Mouse (Mus musculus): ENCODE results near the gene Snrpd3. TPM values are rescaled to one million over a fixed set of nuclear protein-coding genes. Genes with fewer than 3 reads are reported as not detected.

Gene Snrpd3
- polyA plus RNA-seq, 1 experiment from 2014 or later, result 204 TPM

GRCm38 (mm10) chr10:75552106-75552505 is 34.8 kb downstream of the Snrpd3 start:
- no peak for ATAC-seq (ENCODE audit: low FRiP score)
- Histone ChIP-seq H3K27ac (no peak overlapping the region), H3K4me1 (peaks cover 17% of the 10 kb centered on the region), H3K4me3 (replicated peaks) (no peak overlapping the region), H3K27me3 (no peaks in the 10 kb centered on the region), H3K4me2 (no peak overlapping the region), H3K9me3 (no peaks in the 10 kb centered on the region), H3K9ac (no peak overlapping the region), H3K36me3 (replicated peaks) (no peaks in the 10 kb centered on the region)
- WGBS, result 89% methylated on average over 2 of the region's 2 CpGs

- no peak for ATAC-seq (ENCODE audit: low FRiP score)
- no peak overlapping the region for H3K4me2 ChIP-seq
- peaks cover 22% of the 10 kb centered on the region for H3K4me1 ChIP-seq
- H3K36me3 ChIP-seq (replicated peaks), result no peaks in the 10 kb centered on the region
- 78% methylated on average over 13 of the region's 13 CpGs for WGBS
- no peaks in the 10 kb centered on the region for H3K9me3 ChIP-seq
- H3K9ac ChIP-seq, result no peak overlapping the region
- no peak overlapping the region for H3K4me3 ChIP-seq (replicated peaks)
- peaks cover 5% of the 10 kb centered on the region for H3K27me3 ChIP-seq
- no peak overlapping the region for H3K27ac ChIP-seq
Measured at GRCm38 (mm10) chr10:75552701-75553450, 35.5 kb downstream of the Snrpd3 start.

GRCm38 (mm10) chr10:75554090-75554489 is 36.7 kb downstream of the Snrpd3 start:
- no peaks in the 10 kb centered on the region for H3K9me3 ChIP-seq
- no peak overlapping the region for H3K4me2 ChIP-seq
- ATAC-seq (ENCODE audit: low FRiP score), result no peak
- WGBS, result 95% methylated on average over 8 of the region's 8 CpGs
- peaks cover 25% of the 10 kb centered on the region for H3K4me1 ChIP-seq
- no peak overlapping the region for H3K4me3 ChIP-seq (replicated peaks)
- H3K27me3 ChIP-seq, result peaks cover 16% of the 10 kb centered on the region
- no peak overlapping the region for H3K27ac ChIP-seq
- H3K36me3 ChIP-seq (replicated peaks), result no peaks in the 10 kb centered on the region
- no peak overlapping the region for H3K9ac ChIP-seq

GRCm38 (mm10) chr10:75555557-75555956 is 38.2 kb downstream of the Snrpd3 start:
- Histone ChIP-seq H3K27ac (peak overlapping the region; percentile 81), H3K9ac (no peak overlapping the region), H3K4me1 (peaks cover 40% of the 10 kb centered on the region), H3K27me3 (peaks cover 31% of the 10 kb centered on the region), H3K4me2 (no peak overlapping the region), H3K4me3 (replicated peaks) (no peak overlapping the region), H3K9me3 (no peaks in the 10 kb centered on the region), H3K36me3 (replicated peaks) (no peaks in the 10 kb centered on the region)
- no peak for ATAC-seq (ENCODE audit: low FRiP score)
- 75% methylated on average over 6 of the region's 6 CpGs for WGBS

- Histone ChIP-seq H3K4me1 (peaks cover 41% of the 10 kb centered on the region), H3K9me3 (no peaks in the 10 kb centered on the region), H3K9ac (0 out of 2 replicates have a peak overlapping the region, but pooled peaks have one; percentile 9), H3K27me3 (peaks cover 35% of the 10 kb centered on the region), H3K4me2 (no peak overlapping the region), H3K27ac (peak overlapping the region; percentile 81), H3K4me3 (replicated peaks) (no peak overlapping the region), H3K36me3 (replicated peaks) (no peaks in the 10 kb centered on the region)
- 27% methylated on average over 9 of the region's 9 CpGs for WGBS
- peak; percentile 60; the same call in 1 of the 2 replicates for ATAC-seq (ENCODE audit: low FRiP score)
Measured at GRCm38 (mm10) chr10:75556026-75556425, 38.7 kb downstream of the Snrpd3 start.

- 34% methylated on average over 3 of the region's 3 CpGs for WGBS
Measured at GRCm38 (mm10) chr10:75558515-75558914, 41.2 kb downstream of the Snrpd3 start.

GRCm38 (mm10) chr10:75559041-75559675 is 41.8 kb downstream of the Snrpd3 start:
- Histone ChIP-seq H3K36me3 (replicated peaks) (no peaks in the 10 kb centered on the region), H3K4me2 (peak overlapping the region; percentile 98), H3K4me1 (peaks cover 41% of the 10 kb centered on the region), H3K9ac (peak overlapping the region; percentile 84), H3K4me3 (replicated peaks) (peak overlapping the region; percentile 69), H3K27ac (peak overlapping the region; percentile 65), H3K27me3 (peaks cover 62% of the 10 kb centered on the region), H3K9me3 (no peaks in the 10 kb centered on the region)
- 3% methylated on average over 14 of the region's 14 CpGs for WGBS
- peak; percentile 31; the same call in 1 of the 2 replicates for ATAC-seq (ENCODE audit: low FRiP score)

More at GRCm38 (mm10) chr10:75558515-75558914, 41.2 kb downstream of the Snrpd3 start:
- Histone ChIP-seq H3K9ac (no peak overlapping the region), H3K9me3 (no peaks in the 10 kb centered on the region), H3K36me3 (replicated peaks) (no peaks in the 10 kb centered on the region), H3K4me1 (peaks cover 41% of the 10 kb centered on the region), H3K27me3 (peaks cover 57% of the 10 kb centered on the region), H3K4me3 (replicated peaks) (0 out of 2 replicates have a peak overlapping the region, but pooled peaks have one; percentile 69), H3K27ac (peak overlapping the region; percentile 20; the same call in 1 of the 2 replicates), H3K4me2 (peak overlapping the region; percentile 98)
- ATAC-seq (ENCODE audit: low FRiP score), result no peak

GRCm38 (mm10) chr10:75559676-75560548 is 42.6 kb downstream of the Snrpd3 start, which contains the start of gene Lrrc75b:
Gene Lrrc75b, minus strand, starts transcription at chr10:75560330.
- H3K4me3 ChIP-seq (replicated peaks), result peak within 1 kb of the TSS; percentile 69
- peak; percentile 53 for ATAC-seq (ENCODE audit: low FRiP score)
- H3K27me3 ChIP-seq, result peaks cover 67% of the 10 kb centered on the region
- H3K36me3 ChIP-seq (replicated peaks), result no peaks in the 10 kb centered on the region
- peak within 1 kb of the TSS; percentile 84 for H3K9ac ChIP-seq
- H3K27ac ChIP-seq, result peak within 1 kb of the TSS; percentile 65
- H3K9me3 ChIP-seq, result no peaks in the 10 kb centered on the region
- H3K4me1 ChIP-seq, result peaks cover 41% of the 10 kb centered on the region
- WGBS, result under 1% methylated on average over 65 of the region's 75 CpGs
- peak within 1 kb of the TSS; percentile 98 for H3K4me2 ChIP-seq

GRCm38 (mm10) chr10:75560549-75560899 is 43.2 kb downstream of the Snrpd3 start:
- Histone ChIP-seq H3K27me3 (peaks cover 67% of the 10 kb centered on the region), H3K9me3 (no peaks in the 10 kb centered on the region), H3K4me2 (peak overlapping the region; percentile 98), H3K36me3 (replicated peaks) (no peaks in the 10 kb centered on the region), H3K4me1 (peaks cover 40% of the 10 kb centered on the region), H3K9ac (peak overlapping the region; percentile 84; the same call in 1 of the 2 replicates), H3K4me3 (replicated peaks) (peak overlapping the region; percentile 69), H3K27ac (no peak overlapping the region)
- WGBS, result 14% methylated on average over 6 of the region's 6 CpGs
- ATAC-seq (ENCODE audit: low FRiP score), result peak; percentile 24; the same call in 1 of the 2 replicates

- no peaks in the 10 kb centered on the region for H3K9me3 ChIP-seq
- H3K4me3 ChIP-seq (replicated peaks), result peak within 1 kb of the TSS; percentile 69
- H3K9ac ChIP-seq, result 0 out of 2 replicates have a peak within 1 kb of the TSS, but pooled peaks have one; percentile 84
- peaks cover 67% of the 10 kb centered on the region for H3K27me3 ChIP-seq
- H3K4me2 ChIP-seq, result peak within 1 kb of the TSS; percentile 98
- peaks cover 34% of the 10 kb centered on the region for H3K4me1 ChIP-seq
- no peak for ATAC-seq (ENCODE audit: low FRiP score)
- 50% methylated on average over 10 of the region's 10 CpGs for WGBS
- no peaks in the 10 kb centered on the region for H3K36me3 ChIP-seq (replicated peaks)
- H3K27ac ChIP-seq, result no peak within 1 kb of the TSS
Measured at GRCm38 (mm10) chr10:75561071-75561654, 43.8 kb downstream of the Snrpd3 start, which contains the start of gene Ggt1. Gene Ggt1, plus strand, starts transcription at chr10:75561604.

- WGBS, result 91% methylated on average over 8 of the region's 8 CpGs
- Histone ChIP-seq H3K4me3 (replicated peaks) (no peak overlapping the region), H3K27ac (no peak overlapping the region), H3K9me3 (no peaks in the 10 kb centered on the region), H3K4me2 (no peak overlapping the region), H3K9ac (no peak overlapping the region), H3K4me1 (peaks cover 22% of the 10 kb centered on the region), H3K36me3 (replicated peaks) (no peaks in the 10 kb centered on the region), H3K27me3 (peaks cover 67% of the 10 kb centered on the region)
- no peak for ATAC-seq (ENCODE audit: low FRiP score)
Measured at GRCm38 (mm10) chr10:75562596-75562995, 45.2 kb downstream of the Snrpd3 start.

Data from forebrain, embryonic 12.5 days (tissue).